Mouse (Mus musculus) liver, postnatal 0 days (tissue): Measurements from ENCODE around the gene Vps18. TPM values are rescaled to one million over a fixed set of nuclear protein-coding genes. Genes with fewer than 3 reads are reported as not detected.

Experiments used
- ATAC-seq: fragments of 200-750 bp; cut with Nextera tagmentation; 2 replicates; pipeline ENCODE4 v1.8.0; 2017; ENCODE audit warnings: mild to moderate bottlenecking, moderate library complexity
- DNase-seq: peaks from one replicate; pipeline ENCODE4 v3.0.0-alpha.2; 2016
- H3K27ac ChIP-seq: fragments of 300-500 bp; sonication (generic); 2 replicates; pipeline ENCODE4 v1.5.1; 2014; ENCODE audit warnings: antibody characterized with exemption, moderate library complexity, mild to moderate bottlenecking, low read depth
- H3K27me3 ChIP-seq: fragments of 300-500 bp; sonication (generic); 2 replicates; pipeline ENCODE4 v1.6.1; 2014; ENCODE audit warnings: low read length, control low read depth, mixed read lengths; ENCODE audit not compliant: insufficient read depth
- H3K36me3 ChIP-seq: fragments of 300-500 bp; sonication (generic); replicated peaks from 2 replicates; pipeline ENCODE4 v1.6.1; 2014; ENCODE audit warnings: mild to moderate bottlenecking, control low read depth, low read length, moderate library complexity, mixed read lengths; ENCODE audit not compliant: insufficient read depth
- H3K4me1 ChIP-seq: fragments of 300-500 bp; sonication (generic); 2 replicates; pipeline ENCODE4 v1.6.1; 2014; ENCODE audit warnings: antibody characterized with exemption, mild to moderate bottlenecking, control low read depth; ENCODE audit not compliant: insufficient read depth
- H3K4me2 ChIP-seq: fragments of 300-500 bp; sonication (generic); 2 replicates; pipeline ENCODE4 v1.6.1; 2014; ENCODE audit warnings: low read depth, mild to moderate bottlenecking, low read length, moderate library complexity, mixed read lengths
- H3K4me3 ChIP-seq: fragments of 300-500 bp; sonication (generic); 2 replicates; pipeline ENCODE4 v1.5.1; 2014; ENCODE audit warnings: low read depth, low read length
- H3K9ac ChIP-seq: fragments of 300-500 bp; sonication (generic); replicated peaks from 2 replicates; pipeline ENCODE4 v1.6.1; 2014; ENCODE audit warnings: mild to moderate bottlenecking, moderate library complexity
- H3K9me3 ChIP-seq: fragments of 300-500 bp; sonication (generic); 2 replicates; pipeline ENCODE4 v1.6.1; 2016; ENCODE audit warnings: mild to moderate bottlenecking, control low read depth, low read length, mixed read lengths
- CTCF ChIP-seq: sonication (generic); IDR thresholded peaks from 2 replicates; pipeline ENCODE4 v1.5.1; 2016; ENCODE audit warnings: antibody characterized with exemption, low read depth
- EP300 ChIP-seq: IDR thresholded peaks from 2 replicates; pipeline ENCODE4 v1.6.1; 2016; ENCODE audit warnings: antibody characterized with exemption, low read depth, mild to moderate bottlenecking
- WGBS: fragments of 180-500 bp; shearing (Covaris S2); extraction: QIAGEN DNeasy Blood & Tissue Kit; methylation state at CpG from one replicate; pipeline ENCODE4 v1.1.7; 2014; ENCODE audit not compliant: insufficient replicate concordance; 5-methylcytosine and 5-hydroxymethylcytosine counted together
- polyA plus RNA-seq: library from polyadenylated mRNA; unstranded; fragments of >200 nt; fragmentation: Nextera tagmentation; extraction: Ambion mirVana; gene quantifications from 2 replicates; pipeline ENCODE4 v1.2.1, GENCODE M21; 2015

The Vps18 gene
- polyA plus RNA-seq, 1 experiment from 2014 or later = 4.7 TPM

- Histone ChIP-seq H3K36me3 (peaks cover 63% of the 10 kb centered on the region), H3K27ac (no peak overlapping the region), H3K9ac (no peak overlapping the region), H3K4me3 (no peak overlapping the region), H3K27me3 (no peaks in the 10 kb centered on the region), H3K9me3 (no peaks in the 10 kb centered on the region), H3K4me1 (peaks cover 7% of the 10 kb centered on the region), H3K4me2 (no peak overlapping the region)
- no peak for TF ChIP-seq EP300
- no peak for TF ChIP-seq CTCF
- 92% methylated on average over 34 of the region's 34 CpGs for WGBS
- no peak for ATAC-seq
- no peak for DNase-seq
Observed at GRCm38 (mm10) chr2:119293776-119294390, 5.3 kb downstream of the Vps18 start.

GRCm38 (mm10) chr2:119294411-119294810, 5.9 kb downstream of the Vps18 start:
- ATAC-seq = no peak

GRCm38 (mm10) chr2:119296756-119297155, 8.2 kb downstream of the Vps18 start:
- Histone ChIP-seq H3K27ac (no peak overlapping the region), H3K4me2 (no peak overlapping the region), H3K9me3 (no peaks in the 10 kb centered on the region), H3K4me1 (peaks cover 22% of the 10 kb centered on the region), H3K36me3 (peaks cover 51% of the 10 kb centered on the region), H3K4me3 (no peak overlapping the region), H3K27me3 (no peaks in the 10 kb centered on the region), H3K9ac (no peak overlapping the region)
- ATAC-seq (no peak), DNase-seq (peak; percentile 39)
- WGBS = 83% methylated on average over 12 of the region's 12 CpGs
- no peak for TF ChIP-seq EP300
- TF ChIP-seq CTCF = no peak

More at GRCm38 (mm10) chr2:119294411-119294810, 5.9 kb downstream of the Vps18 start:
- DNase-seq = no peak
- H3K27ac ChIP-seq = no peak overlapping the region
- H3K4me2 ChIP-seq = no peak overlapping the region
- TF ChIP-seq CTCF (no peak), EP300 (no peak)
- peaks cover 10% of the 10 kb centered on the region for H3K4me1 ChIP-seq
- H3K27me3 ChIP-seq = no peaks in the 10 kb centered on the region
- 94% methylated on average over 18 of the region's 18 CpGs for WGBS
- H3K9me3 ChIP-seq = no peaks in the 10 kb centered on the region
- H3K36me3 ChIP-seq = peaks cover 63% of the 10 kb centered on the region
- no peak overlapping the region for H3K4me3 ChIP-seq
- H3K9ac ChIP-seq = no peak overlapping the region

- Histone ChIP-seq H3K4me3 (no peak overlapping the region), H3K9ac (no peak overlapping the region), H3K4me1 (peaks cover 22% of the 10 kb centered on the region), H3K36me3 (peaks cover 46% of the 10 kb centered on the region), H3K27ac (no peak overlapping the region), H3K4me2 (no peak overlapping the region), H3K9me3 (no peaks in the 10 kb centered on the region), H3K27me3 (no peaks in the 10 kb centered on the region)
- WGBS = 90% methylated on average over 19 of the region's 19 CpGs
- DNase-seq = peak; percentile 23
- ATAC-seq = no peak
- TF ChIP-seq CTCF (no peak), EP300 (no peak)
Observed at GRCm38 (mm10) chr2:119297506-119297905, 9.0 kb downstream of the Vps18 start.

DNA sequence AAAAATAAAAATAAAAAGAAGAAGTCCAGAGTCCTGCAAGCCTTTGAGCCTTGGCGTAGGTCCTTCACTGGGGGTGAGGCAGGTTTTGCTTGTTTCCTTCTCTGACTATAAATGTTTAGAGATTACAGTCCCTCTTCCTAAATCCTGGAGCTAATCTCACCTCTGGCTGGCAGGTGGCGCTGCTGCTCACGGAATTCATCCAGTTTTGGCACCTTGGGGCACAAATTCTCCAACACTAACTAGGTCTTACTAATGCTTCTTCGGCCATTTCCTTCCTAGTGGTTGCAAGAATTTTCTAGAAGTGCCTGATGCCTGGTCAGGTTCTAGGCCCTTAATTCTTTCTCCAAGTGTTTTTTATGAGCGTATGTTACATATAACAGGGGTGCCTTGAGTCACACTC, 9.8 kb downstream of the Vps18 start:
- Histone ChIP-seq H3K9me3 (no peaks in the 10 kb centered on the region), H3K9ac (no peak overlapping the region), H3K4me1 (peaks cover 26% of the 10 kb centered on the region), H3K27ac (no peak overlapping the region), H3K4me2 (no peak overlapping the region), H3K36me3 (peaks cover 38% of the 10 kb centered on the region), H3K4me3 (no peak overlapping the region), H3K27me3 (no peaks in the 10 kb centered on the region)
- DNase-seq (peak; percentile 76), ATAC-seq (no peak)
- TF ChIP-seq EP300 = no peak
- peak; percentile 83 for TF ChIP-seq CTCF
- 40% methylated on average over 5 of the region's 5 CpGs for WGBS

- Histone ChIP-seq H3K9me3 (no peaks in the 10 kb centered on the region), H3K4me1 (peaks cover 26% of the 10 kb centered on the region), H3K27ac (peak overlapping the region; percentile 44; the same call in 1 of the 2 replicates), H3K4me2 (no peak overlapping the region), H3K36me3 (peaks cover 33% of the 10 kb centered on the region), H3K9ac (no peak overlapping the region), H3K4me3 (no peak overlapping the region), H3K27me3 (no peaks in the 10 kb centered on the region)
- ATAC-seq = no peak
- no peak for TF ChIP-seq EP300
- no peak for TF ChIP-seq CTCF
- 77% methylated on average over 2 of the region's 2 CpGs for WGBS
- DNase-seq = no peak
Observed at GRCm38 (mm10) chr2:119298839-119299238, 10.3 kb downstream of the Vps18 start.
